Mouse (Mus musculus): ENCODE measurements around the gene Cdk19.

GRCm38 (mm10) chr10:40379682-40380081 is 40.3 kb downstream of the Cdk19 start:
- no peak for TF ChIP-seq POLR2A (IDR thresholded peaks at IDR 0.05; ENCODE audit: insufficient read depth, low read length)
- TF ChIP-seq CTCF (IDR thresholded peaks at IDR 0.05; ENCODE audit: low read depth, low read length) = no peak

Data from ES-Bruce4 (cell line).